Mouse (Mus musculus): ENCODE measurements at regions not wholly inside any gene's neighbourhood (a gene's known extent, or its start where the extent isn't known, plus 50 kb on each side); places are given as distances from the start of the nearest gene placed in this dataset.
"Not testable (repeated sequence)": the region's sequence is repeated elsewhere in the genome, so short reads cannot be mapped to it uniquely, and the experiment has no call there.

- DNase-seq (ENCODE audit: low spot score in 2 of 2): no peak
These were observed 790.5 kb upstream of the Cdh8 start for GRCm38 (mm10) chr8:100206557-100207349.

DNA sequence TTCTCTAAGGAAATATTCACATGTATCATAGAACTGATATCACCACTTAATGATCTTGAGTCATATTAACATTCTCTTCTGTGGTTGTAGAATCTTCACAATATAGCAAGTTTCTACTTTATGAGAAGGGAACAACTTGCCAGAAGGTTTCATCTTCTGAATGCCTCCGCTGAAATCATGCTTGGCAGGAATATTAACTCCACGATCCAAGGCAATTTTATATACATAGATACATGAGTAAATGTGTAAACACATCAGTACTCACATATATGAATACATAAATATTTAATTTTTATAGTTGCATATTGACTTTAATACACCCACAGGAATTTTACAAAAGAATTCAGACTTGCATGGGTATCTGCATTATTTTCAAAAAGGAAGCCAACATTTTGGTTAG lies 777.0 kb upstream of the Cdh8 start:
- DNase-seq (ENCODE audit: low spot score in 2 of 2): no peak

DNA sequence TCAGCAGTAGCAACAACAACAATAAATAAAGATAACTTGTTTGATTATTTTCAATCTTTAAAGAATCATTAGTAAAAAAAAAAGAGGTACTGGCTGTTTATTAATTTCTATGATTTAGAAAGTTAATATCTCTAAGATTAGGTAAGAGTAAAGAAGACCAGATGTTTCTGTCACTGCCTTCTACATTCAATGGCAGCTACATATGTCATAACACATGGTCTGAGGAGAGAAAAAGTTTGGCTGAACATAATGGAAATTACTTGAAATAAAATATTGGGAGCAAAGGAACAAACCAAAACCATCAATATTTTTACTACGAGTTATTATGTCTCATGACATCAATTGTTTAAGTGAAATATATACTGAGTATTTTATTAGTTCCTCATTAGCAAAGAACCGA lies 774.4 kb upstream of the Cdh8 start:
- DNase-seq (ENCODE audit: low spot score in 2 of 2): no peak

DNA sequence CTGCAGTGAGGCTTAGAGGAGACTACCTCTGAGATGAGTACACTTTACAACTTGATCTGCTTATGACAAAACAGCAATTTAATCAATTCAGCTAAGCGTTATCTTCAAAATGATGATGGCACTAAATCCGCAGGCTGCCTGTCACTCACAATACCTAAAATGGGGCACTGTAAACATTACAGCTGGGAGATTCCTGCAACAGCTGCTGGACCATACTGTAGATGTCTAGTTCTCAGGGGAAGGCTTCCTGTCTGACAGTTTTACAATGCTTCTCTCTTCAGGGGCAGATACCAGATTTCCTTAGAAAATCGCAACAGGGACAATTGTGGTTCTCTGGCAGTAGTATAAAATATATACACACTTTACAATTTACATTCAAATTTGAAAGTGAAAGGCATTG lies 771.7 kb upstream of the Cdh8 start:
- DNase-seq (ENCODE audit: low spot score in 2 of 2): no peak

GRCm38 (mm10) chr8:100176502-100176901 lies 760.2 kb upstream of the Cdh8 start:
- no peak for DNase-seq (ENCODE audit: low spot score in 2 of 2)

DNA sequence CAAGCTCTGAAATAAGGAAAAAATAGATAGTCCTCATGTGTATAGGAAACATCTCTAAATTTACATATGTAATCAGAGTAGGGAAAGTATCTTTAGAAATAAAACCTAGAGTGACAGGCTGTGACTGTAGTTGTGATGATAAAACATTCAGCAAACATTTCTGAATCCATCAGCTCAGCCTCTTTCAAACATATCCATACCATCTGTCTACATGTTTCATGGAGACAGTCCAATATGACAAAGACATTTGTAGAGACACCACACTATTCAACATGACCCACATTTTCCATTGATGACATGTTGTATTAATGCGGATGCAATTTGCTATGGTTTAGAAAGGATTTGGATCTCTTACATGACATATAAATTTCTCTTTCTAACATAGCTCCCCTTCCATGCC lies 729.1 kb upstream of the Cdh8 start:
- DNase-seq (ENCODE audit: low spot score in 2 of 2): no peak

DNA sequence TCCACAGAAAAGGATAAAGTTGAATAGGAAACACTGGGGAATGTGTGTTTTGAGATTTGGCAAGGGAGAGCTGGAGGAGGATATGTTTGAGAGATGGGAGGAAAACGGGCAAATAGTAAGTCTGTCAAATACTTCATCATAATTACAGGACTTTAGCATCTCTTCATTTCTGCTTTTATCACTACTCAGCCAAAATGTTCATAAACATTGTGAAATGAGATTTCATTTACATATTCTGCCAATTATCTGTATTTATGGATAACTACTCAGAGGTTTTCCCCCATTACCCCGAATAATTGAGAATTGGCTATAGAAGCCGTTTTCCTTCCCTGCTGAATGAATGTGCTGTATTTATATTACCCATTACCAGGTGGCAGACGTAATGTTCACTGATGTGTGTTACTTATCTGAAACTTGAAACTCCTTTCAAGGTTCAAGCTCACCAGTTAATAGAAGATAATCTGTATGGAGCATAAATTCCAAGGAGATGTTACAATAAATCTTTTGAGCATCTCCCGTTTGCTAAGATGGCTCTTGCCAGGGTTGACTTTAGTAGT lies 727.9 kb upstream of the Cdh8 start:
- DNase-seq (ENCODE audit: low spot score in 2 of 2): no peak

- DNase-seq (ENCODE audit: low spot score in 2 of 2): no peak
These were observed 688.4 kb upstream of the Cdh8 start for GRCm38 (mm10) chr8:100104412-100105365.

GRCm38 (mm10) chr8:100101957-100102356 lies 685.7 kb upstream of the Cdh8 start:
- no peak for DNase-seq (ENCODE audit: low spot score in 2 of 2)

GRCm38 (mm10) chr8:100072059-100072729 lies 655.9 kb upstream of the Cdh8 start:
- no peak for DNase-seq (ENCODE audit: low spot score in 2 of 2)

- no peak for DNase-seq (ENCODE audit: low spot score in 2 of 2)
These were observed 653.5 kb upstream of the Cdh8 start for GRCm38 (mm10) chr8:100069761-100070160.

DNA sequence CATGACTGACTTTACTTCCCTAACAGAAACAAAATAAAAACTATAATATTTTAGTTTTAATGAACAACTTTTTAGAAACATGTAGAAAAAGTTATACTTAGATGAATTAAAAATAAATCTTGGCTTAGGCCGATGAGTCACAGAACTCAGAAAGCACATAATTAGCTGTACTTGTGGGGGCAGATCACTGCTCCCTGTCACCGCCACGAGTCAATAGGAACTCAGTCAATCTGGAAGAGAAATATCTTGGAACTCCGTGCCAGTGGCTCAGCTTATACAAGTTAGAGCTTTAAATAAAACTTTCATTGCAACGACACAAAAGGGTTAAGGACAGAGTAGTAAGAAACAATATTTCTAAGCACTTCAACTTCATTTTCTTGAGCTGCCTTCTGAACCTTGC lies 622.7 kb upstream of the Cdh8 start:
- peak; percentile 22 to 54 for DNase-seq (ENCODE audit: low spot score in 2 of 2)

DNA sequence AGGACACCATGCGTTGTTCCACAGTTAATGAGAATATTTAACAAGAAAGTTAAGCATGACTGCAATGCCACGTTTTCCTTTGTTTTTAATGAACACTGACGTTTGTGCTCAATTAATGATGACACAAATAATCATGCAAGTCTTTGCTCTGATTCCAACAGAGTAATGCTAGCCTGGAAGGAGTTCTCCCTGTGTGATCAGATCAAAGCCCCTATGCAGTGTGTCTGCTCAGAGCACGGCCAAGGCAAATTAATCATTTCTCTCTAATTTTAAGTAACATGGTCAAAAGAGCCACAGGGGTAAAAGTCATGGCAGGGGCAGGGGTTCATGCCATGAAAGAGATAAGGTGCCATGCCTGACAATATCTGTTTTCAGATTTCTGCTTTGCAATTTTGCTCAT lies 618.2 kb upstream of the Cdh8 start:
- no peak for DNase-seq (ENCODE audit: low spot score in 2 of 2)

DNA sequence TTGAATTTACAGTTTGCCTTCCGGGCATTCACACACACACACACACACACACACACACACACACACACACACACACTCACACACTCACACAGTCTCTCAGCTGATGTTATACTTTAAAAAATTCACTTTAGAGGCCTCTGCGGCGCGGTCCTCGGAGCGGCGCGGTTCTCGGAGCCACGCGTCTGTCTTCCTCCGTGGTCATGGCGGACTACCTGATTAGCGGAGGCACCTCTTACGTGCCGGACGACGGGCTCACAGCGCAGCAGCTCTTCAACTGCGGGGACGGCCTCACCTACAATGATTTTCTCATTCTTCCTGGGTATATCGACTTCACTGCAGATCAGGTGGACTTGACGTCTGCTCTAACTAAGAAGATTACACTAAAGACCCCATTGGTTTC lies 614.1 kb upstream of the Cdh8 start:
- DNase-seq (ENCODE audit: low spot score in 2 of 2): not testable (repeated sequence)

DNA sequence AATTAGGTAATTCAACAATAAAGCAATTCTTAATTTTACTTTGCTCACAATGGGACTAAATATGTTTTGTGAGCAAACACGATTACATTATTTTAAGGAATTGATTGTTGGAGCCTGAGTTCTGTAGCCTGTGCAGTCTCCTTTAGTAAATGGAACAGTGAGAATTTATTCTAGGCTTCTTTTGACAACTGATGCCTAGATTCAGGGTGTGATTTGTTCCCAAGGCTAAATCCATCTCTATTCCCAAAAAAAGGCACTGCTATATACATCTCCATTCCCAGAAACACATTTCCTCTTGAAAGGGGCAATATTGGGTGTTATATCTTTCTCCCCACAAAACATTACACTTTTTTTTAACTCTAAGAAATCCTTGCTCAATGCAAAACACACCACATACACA lies 599.4 kb upstream of the Cdh8 start:
- no peak for DNase-seq (ENCODE audit: low spot score in 2 of 2)

DNA sequence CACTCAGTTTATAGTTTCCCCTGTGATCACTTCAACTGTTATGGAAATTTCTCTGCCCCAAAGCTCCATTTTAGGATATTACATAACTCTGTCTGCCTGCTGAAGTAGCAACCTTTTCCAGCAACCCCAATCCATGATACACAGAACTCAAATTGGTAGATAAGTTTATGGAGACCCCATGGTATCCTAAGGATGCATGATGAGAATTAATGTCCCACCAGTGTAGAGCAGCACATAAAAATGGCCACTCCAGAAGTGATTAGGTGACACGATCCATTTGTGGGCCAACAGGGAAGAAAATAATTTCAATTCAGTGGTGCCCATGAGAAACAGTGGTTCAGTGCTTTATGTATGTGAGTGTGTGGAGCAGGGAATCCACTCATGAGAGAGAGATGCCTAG lies 583.3 kb upstream of the Cdh8 start:
- DNase-seq (ENCODE audit: low spot score in 2 of 2): no peak

DNA sequence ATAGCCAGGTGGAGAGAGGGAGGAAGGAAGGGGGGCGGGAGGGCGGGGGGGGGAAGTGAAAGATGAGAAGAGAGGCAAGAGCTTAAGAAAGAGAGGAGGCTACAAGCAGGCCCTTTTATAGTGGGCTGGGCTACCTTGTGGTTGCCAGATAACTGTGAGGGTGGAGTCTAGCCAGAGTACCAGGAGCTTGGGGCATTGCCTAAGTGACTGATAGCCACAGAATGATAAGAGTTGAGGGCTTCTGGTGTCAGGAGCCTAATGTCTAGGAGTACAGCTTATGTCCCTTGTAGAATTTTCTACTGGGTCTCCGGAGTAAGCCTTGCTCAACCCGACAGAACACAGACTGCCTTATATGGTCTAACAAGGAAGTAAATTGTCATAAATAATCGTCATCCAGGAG lies 567.4 kb upstream of the Cdh8 start:
- no peak for DNase-seq (ENCODE audit: low spot score in 2 of 2)

GRCm38 (mm10) chr8:99954697-99955096 lies 538.4 kb upstream of the Cdh8 start:
- DNase-seq (ENCODE audit: low spot score in 2 of 2): no peak

GRCm38 (mm10) chr8:99953876-99954275 lies 537.6 kb upstream of the Cdh8 start:
- DNase-seq (ENCODE audit: low spot score in 2 of 2): no peak

DNA sequence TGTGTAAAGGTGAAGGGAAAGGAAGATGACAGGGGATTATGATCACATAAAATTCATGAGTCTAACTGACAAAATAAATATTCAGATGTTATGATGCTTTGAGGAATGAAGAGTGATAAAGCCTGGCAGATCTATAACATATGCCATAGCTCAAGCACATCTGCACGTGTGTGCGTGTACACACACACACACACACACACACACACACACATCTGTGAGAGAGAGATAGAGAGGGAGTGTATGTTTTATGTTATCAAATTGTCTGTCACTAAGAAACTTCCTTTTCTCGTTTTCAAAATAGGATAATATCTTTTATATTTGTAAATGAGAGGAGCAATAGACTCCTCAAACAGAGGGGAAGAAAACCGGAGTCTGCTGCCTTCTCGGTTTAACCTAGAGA lies 516.9 kb upstream of the Cdh8 start:
- no peak for DNase-seq (ENCODE audit: low spot score in 2 of 2)
